Mouse (Mus musculus) intestine, embryonic 14.5 days (tissue): ENCODE results near the gene Ssr2. TPM values are rescaled to one million over a fixed set of nuclear protein-coding genes. Genes with fewer than 3 reads are reported as not detected.
"Not testable (repeated sequence)": the region's sequence is repeated elsewhere in the genome, so short reads cannot be mapped to it uniquely, and the experiment has no call there.

ENCODE experiments used
- ATAC-seq: fragments of 200-750 bp; cut with Nextera tagmentation; replicated peaks from 2 replicates; pipeline ENCODE4 v1.8.0; 2017; ENCODE audit warnings: low read depth, moderate number of reproducible peaks, moderate TSS enrichment, moderate library complexity; ENCODE audit not compliant: low FRiP score, low TSS enrichment
- DNase-seq: peaks from one replicate; pipeline ENCODE4 v3.0.0-alpha.2; 2018; ENCODE audit warnings: low spot score
- H3K27ac ChIP-seq: fragments of 300-500 bp; sonication (generic); 2 replicates; pipeline ENCODE4 v1.5.1; 2014; ENCODE audit warnings: low read depth, mild to moderate bottlenecking, control low read depth
- H3K27me3 ChIP-seq: fragments of 300-500 bp; sonication (generic); replicated peaks from 2 replicates; pipeline ENCODE4 v1.6.1; 2014; ENCODE audit warnings: low read length, control low read depth; ENCODE audit not compliant: control insufficient read depth, insufficient read depth
- H3K36me3 ChIP-seq: fragments of 300-500 bp; sonication (generic); 2 replicates; pipeline ENCODE4 v1.6.1; 2014; ENCODE audit warnings: low read length, control low read depth; ENCODE audit not compliant: control insufficient read depth, insufficient read depth
- H3K4me1 ChIP-seq: fragments of 300-500 bp; sonication (generic); replicated peaks from 2 replicates; pipeline ENCODE4 v1.6.1; 2014; ENCODE audit warnings: low read length, control low read depth, mixed read lengths; ENCODE audit not compliant: control insufficient read depth, insufficient read depth
- H3K4me2 ChIP-seq: fragments of 300-500 bp; sonication (generic); 2 replicates; pipeline ENCODE4 v1.6.1; 2014; ENCODE audit warnings: low read length
- H3K4me3 ChIP-seq: fragments of 300-500 bp; sonication (generic); 2 replicates; pipeline ENCODE4 v1.5.1; 2014; ENCODE audit warnings: low read depth, low read length, control low read depth, mixed read lengths
- H3K9ac ChIP-seq: fragments of 300-500 bp; sonication (generic); 2 replicates; pipeline ENCODE4 v1.6.1; 2014; ENCODE audit warnings: mild to moderate bottlenecking, low read length
- H3K9me3 ChIP-seq: fragments of 300-500 bp; sonication (generic); 2 replicates; pipeline ENCODE4 v1.6.1; 2016; ENCODE audit warnings: low read length, control low read depth; ENCODE audit not compliant: control insufficient read depth
- WGBS: fragments of 180-500 bp; shearing (Covaris S2); extraction: QIAGEN DNeasy Blood & Tissue Kit; methylation state at CpG from one replicate; pipeline ENCODE4 v1.1.7; 2014; 5-methylcytosine and 5-hydroxymethylcytosine counted together
- polyA plus RNA-seq: library from polyadenylated mRNA; unstranded; fragments of >200 nt; fragmentation: Nextera tagmentation; extraction: Ambion mirVana; gene quantifications from 2 replicates; pipeline ENCODE4 v1.2.1, GENCODE M21; 2014

Gene Ssr2
- polyA plus RNA-seq, 1 experiment from 2014 or later, result 290 TPM

GRCm38 (mm10) chr3:88567892-88568291 is 7.8 kb upstream of the Ssr2 start:
- no peak for ATAC-seq
- 92% methylated on average over 6 of the region's 6 CpGs for WGBS

GRCm38 (mm10) chr3:88568615-88569014 is 7.1 kb upstream of the Ssr2 start:
- ATAC-seq, result no peak
- Histone ChIP-seq H3K27ac (no peak overlapping the region), H3K27me3 (no peaks in the 10 kb centered on the region), H3K4me1 (no peaks in the 10 kb centered on the region), H3K4me3 (no peak overlapping the region), H3K4me2 (no peak overlapping the region), H3K9ac (no peak overlapping the region), H3K9me3 (no peaks in the 10 kb centered on the region), H3K36me3 (peaks cover 65% of the 10 kb centered on the region)
- no peak for DNase-seq
- WGBS, result 95% methylated on average over 2 of the region's 2 CpGs

More at GRCm38 (mm10) chr3:88567892-88568291, 7.8 kb upstream of the Ssr2 start:
- Histone ChIP-seq H3K27ac (no peak overlapping the region), H3K4me2 (no peak overlapping the region), H3K4me1 (no peaks in the 10 kb centered on the region), H3K4me3 (no peak overlapping the region), H3K27me3 (no peaks in the 10 kb centered on the region), H3K9ac (no peak overlapping the region), H3K9me3 (no peaks in the 10 kb centered on the region), H3K36me3 (peaks cover 72% of the 10 kb centered on the region)
- DNase-seq, result no peak

GRCm38 (mm10) chr3:88569093-88569492 is 6.6 kb upstream of the Ssr2 start:
- ATAC-seq, result no peak
- H3K27ac ChIP-seq, result no peak overlapping the region

GRCm38 (mm10) chr3:88569694-88570093 is 6.0 kb upstream of the Ssr2 start:
- Histone ChIP-seq H3K27me3 (no peaks in the 10 kb centered on the region), H3K36me3 (peaks cover 54% of the 10 kb centered on the region), H3K4me1 (no peaks in the 10 kb centered on the region), H3K4me3 (no peak overlapping the region), H3K9ac (no peak overlapping the region), H3K27ac (no peak overlapping the region), H3K9me3 (no peaks in the 10 kb centered on the region), H3K4me2 (no peak overlapping the region)
- no peak for DNase-seq
- WGBS, result 92% methylated on average over 5 of the region's 5 CpGs
- ATAC-seq, result no peak

More at GRCm38 (mm10) chr3:88569093-88569492, 6.6 kb upstream of the Ssr2 start:
- H3K27me3 ChIP-seq, result no peaks in the 10 kb centered on the region
- no peak for DNase-seq
- no peak overlapping the region for H3K4me3 ChIP-seq
- peaks cover 60% of the 10 kb centered on the region for H3K36me3 ChIP-seq
- no peaks in the 10 kb centered on the region for H3K9me3 ChIP-seq
- 89% methylated on average over 2 of the region's 2 CpGs for WGBS
- H3K4me1 ChIP-seq, result no peaks in the 10 kb centered on the region
- no peak overlapping the region for H3K4me2 ChIP-seq
- no peak overlapping the region for H3K9ac ChIP-seq

GRCm38 (mm10) chr3:88570341-88570740 is 5.3 kb upstream of the Ssr2 start:
- no peak for ATAC-seq
- WGBS, result 94% methylated on average over 10 of the region's 10 CpGs
- Histone ChIP-seq H3K36me3 (peaks cover 48% of the 10 kb centered on the region), H3K9ac (no peak overlapping the region), H3K4me2 (no peak overlapping the region), H3K4me1 (no peaks in the 10 kb centered on the region), H3K27me3 (no peaks in the 10 kb centered on the region), H3K9me3 (no peaks in the 10 kb centered on the region), H3K4me3 (no peak overlapping the region), H3K27ac (no peak overlapping the region)
- no peak for DNase-seq

- Histone ChIP-seq H3K4me3 (no peak overlapping the region), H3K27ac (no peak overlapping the region), H3K9me3 (no peaks in the 10 kb centered on the region), H3K27me3 (no peaks in the 10 kb centered on the region), H3K4me1 (no peaks in the 10 kb centered on the region), H3K9ac (no peak overlapping the region), H3K4me2 (no peak overlapping the region), H3K36me3 (peaks cover 33% of the 10 kb centered on the region)
- WGBS, result 81% methylated on average over 1 of the region's 1 CpGs
- DNase-seq (no peak), ATAC-seq (no peak)
These were observed 3.8 kb upstream of the Ssr2 start for GRCm38 (mm10) chr3:88571856-88572255.

- peaks cover 23% of the 10 kb centered on the region for H3K36me3 ChIP-seq
- DNase-seq (no peak), ATAC-seq (no peak)
- H3K4me2 ChIP-seq, result no peak overlapping the region
- WGBS, result 72% methylated on average over 2 of the region's 2 CpGs
- no peak overlapping the region for H3K4me3 ChIP-seq
- no peak overlapping the region for H3K9ac ChIP-seq
- no peaks in the 10 kb centered on the region for H3K27me3 ChIP-seq
- no peak overlapping the region for H3K27ac ChIP-seq
- H3K4me1 ChIP-seq, result no peaks in the 10 kb centered on the region
- no peaks in the 10 kb centered on the region for H3K9me3 ChIP-seq
These were observed 2.8 kb upstream of the Ssr2 start for GRCm38 (mm10) chr3:88572835-88573234.

GRCm38 (mm10) chr3:88573810-88574209 is 1.9 kb upstream of the Ssr2 start:
- no peak overlapping the region for H3K27ac ChIP-seq
- H3K4me1 ChIP-seq, result no peaks in the 10 kb centered on the region
- H3K4me2 ChIP-seq, result no peak overlapping the region
- H3K27me3 ChIP-seq, result no peaks in the 10 kb centered on the region
- no peak overlapping the region for H3K9ac ChIP-seq
- 80% methylated on average over 2 of the region's 2 CpGs for WGBS
- ATAC-seq (no peak), DNase-seq (no peak)
- no peak overlapping the region for H3K4me3 ChIP-seq
- H3K9me3 ChIP-seq, result no peaks in the 10 kb centered on the region
- H3K36me3 ChIP-seq, result peaks cover 13% of the 10 kb centered on the region

GRCm38 (mm10) chr3:88577846-88578245 is 2.2 kb downstream of the Ssr2 start:
- ATAC-seq, H3K4me1 ChIP-seq: not testable (repeated sequence)
- WGBS, result 74% methylated on average over 5 of the region's 5 CpGs

More at GRCm38 (mm10) chr3:88577846-88578245, 2.2 kb downstream of the Ssr2 start:
- H3K36me3 ChIP-seq, result peaks cover 20% of the 10 kb centered on the region
- not testable (repeated sequence) for H3K27me3 ChIP-seq, H3K27ac ChIP-seq, H3K4me3 ChIP-seq, H3K9me3 ChIP-seq, H3K4me2 ChIP-seq, H3K9ac ChIP-seq, DNase-seq
